Comparison of ENCODE assay signal across 34 mouse cellular contexts in genomic region chr4:70232383-70232782, GRCm38 (mm10).
"Had no signal": no experiment of that assay in that cellular context is flagged by ENCODE, and none has a peak within 500 bp of the region (broad histone marks: within the 10 kb centered on the region; RNA-seq: fewer than 3 reads in every experiment).

No protein-coding gene starts in this region.

- H3K9me3 ChIP-seq: heart, embryonic 10.5 days; heart, embryonic 12.5 days; heart, embryonic 13.5 days; heart, embryonic 15.5 days; hindbrain, embryonic 10.5 days; hindbrain, embryonic 12.5 days; hindbrain, embryonic 13.5 days; hindbrain, embryonic 15.5 days; intestine, embryonic 15.5 days; kidney, embryonic 15.5 days had no signal

- H3K4me3 ChIP-seq: heart, embryonic 10.5 days; heart, embryonic 12.5 days; heart, embryonic 13.5 days; heart, embryonic 15.5 days; hindbrain, embryonic 10.5 days; hindbrain, embryonic 12.5 days; hindbrain, embryonic 13.5 days; hindbrain, embryonic 15.5 days; intestine, embryonic 15.5 days; kidney, embryonic 15.5 days; layer of hippocampus, adult 2 months; left cerebral cortex, adult 2 months had no signal

- ATAC-seq: hindbrain, embryonic 16.5 days; hindbrain, postnatal 0 days; inflammation-experienced regulatory T-cells, adult 6 months; intestine, embryonic 15.5 days; intestine, postnatal 0 days had no signal

- DNase-seq: heart, postnatal 10 days; heart, postnatal 14 days; heart, postnatal 36 days; heart, postnatal 4 days; kidney, adult 11 months; kidney, adult 18-20 months; kidney, adult 2 months; kidney, adult 8-10 months; kidney, adult 9 months; kidney, postnatal 10 days; kidney, postnatal 14 days; kidney, postnatal 36 days; kidney, postnatal 4 days; layer of hippocampus, adult 9-11 months; layer of hippocampus, postnatal 36 days had no signal

- H3K4me2 ChIP-seq: heart, embryonic 11.5 days; heart, embryonic 12.5 days; heart, embryonic 13.5 days; heart, embryonic 15.5 days; hindbrain, embryonic 12.5 days; hindbrain, embryonic 13.5 days; hindbrain, embryonic 14.5 days; hindbrain, embryonic 15.5 days; intestine, embryonic 15.5 days; kidney, embryonic 15.5 days had no signal

- H3K9ac ChIP-seq: heart, embryonic 12.5 days; heart, embryonic 13.5 days; heart, embryonic 15.5 days; hindbrain, embryonic 12.5 days; hindbrain, embryonic 13.5 days; hindbrain, embryonic 14.5 days; hindbrain, embryonic 15.5 days; intestine, embryonic 15.5 days; kidney, embryonic 15.5 days had no signal

- H3K27me3 ChIP-seq: heart, embryonic 12.5 days; heart, embryonic 13.5 days; heart, embryonic 15.5 days; hindbrain, embryonic 12.5 days; hindbrain, embryonic 13.5 days; hindbrain, embryonic 15.5 days; intestine, embryonic 15.5 days; kidney, embryonic 15.5 days had no signal

- H3K27ac ChIP-seq: heart, embryonic 10.5 days; heart, embryonic 13.5 days; heart, embryonic 15.5 days; hindbrain, embryonic 10.5 days; hindbrain, embryonic 12.5 days; hindbrain, embryonic 13.5 days; hindbrain, embryonic 14.5 days; hindbrain, embryonic 15.5 days; hindbrain, postnatal 0 days; intestine, embryonic 15.5 days; kidney, embryonic 15.5 days; kidney, postnatal 0 days; layer of hippocampus, adult 2 months; left cerebral cortex, adult 2 months had no signal

- H3K4me1 ChIP-seq: heart, embryonic 10.5 days; heart, embryonic 12.5 days; heart, embryonic 15.5 days; hindbrain, embryonic 10.5 days; hindbrain, embryonic 12.5 days; hindbrain, embryonic 15.5 days; intestine, embryonic 15.5 days; kidney, embryonic 15.5 days had no signal
